37 mouse cellular contexts compared by ENCODE assay signal in the genomic region with DNA sequence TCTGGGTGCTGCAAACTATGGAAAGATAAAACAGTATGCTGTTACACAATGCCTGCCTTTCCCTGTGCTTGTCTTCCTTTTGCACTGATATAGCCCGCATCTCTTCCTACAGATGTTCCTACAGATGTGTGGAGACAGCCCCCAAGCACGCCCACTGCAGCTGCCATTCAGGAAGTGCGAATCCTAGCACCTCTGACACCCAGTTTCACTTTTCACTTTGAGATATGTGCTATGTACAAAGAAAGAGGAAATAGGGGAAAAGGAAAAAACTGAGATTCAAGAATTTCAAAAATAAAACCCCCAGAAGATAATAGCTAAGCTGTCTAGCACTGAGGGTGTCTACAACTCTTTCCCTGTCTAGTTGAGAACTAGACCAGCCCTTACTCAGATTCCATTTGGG. TPM values are rescaled to one million over a fixed set of nuclear protein-coding genes. Genes with fewer than 3 reads are reported as not detected.
DNase-seq lines count a peak whose midpoint lies in the region; ATAC-seq and TF ChIP-seq lines count a peak whose summit lies in the region.
"Had no signal": no experiment of that assay in that cellular context is flagged by ENCODE, and none has a peak within 500 bp of the region (broad histone marks: within the 10 kb centered on the region; RNA-seq: fewer than 3 reads in every experiment).

No protein-coding gene starts in this region.

- no peaks in the 10 kb centered on the region for H3K9me3 ChIP-seq in heart, embryonic 11.5 days (replicated peaks; ENCODE audit: control insufficient read depth, low read length)
- H3K9me3 ChIP-seq in CH12.LX (replicated peaks; ENCODE audit: low read length) = no peaks in the 10 kb centered on the region
- no peaks in the 10 kb centered on the region for H3K9me3 ChIP-seq in midbrain, embryonic 10.5 days (replicated peaks)
- H3K9me3 ChIP-seq: embryonic facial prominence, embryonic 10.5 days; embryonic facial prominence, embryonic 13.5 days; forebrain, embryonic 12.5 days; forebrain, embryonic 15.5 days; heart, embryonic 13.5 days had no signal

- TF ChIP-seq EP300 in CH12.LX (IDR thresholded peaks at IDR 0.05; ENCODE audit: low read length) = peak; percentile 60; the same call in 1 of the 2 replicates

- TF ChIP-seq POLR2A in CH12.LX (IDR thresholded peaks at IDR 0.05; ENCODE audit: low read depth, low read length) = no peak

- ATAC-seq in heart, embryonic 11.5 days (replicated peaks; ENCODE audit: insufficient number of reproducible peaks, low FRiP score, low TSS enrichment) = no peak
- peak; percentile 33; the same call in 1 of the 2 replicates for ATAC-seq in megakaryocyte, adult 5-6 weeks (ENCODE audit: poor library complexity, severe bottlenecking)
- ATAC-seq: CD4-positive, CD25-positive, alpha-beta regulatory T cell, adult 4 months; forebrain, embryonic 15.5 days; hindbrain, postnatal 0 days; inflammation-experienced regulatory T-cells, adult 6 months; intestine, embryonic 16.5 days; Patski had no signal

- 76% methylated on average over 3 of the region's 3 CpGs for WGBS in heart, embryonic 11.5 days (ENCODE audit: insufficient replicate concordance)
- 78% methylated on average over 3 of the region's 3 CpGs for WGBS in midbrain, embryonic 10.5 days

- H3K4me2 ChIP-seq in heart, embryonic 11.5 days = no peak overlapping the region
- H3K4me2 ChIP-seq in CH12.LX (ENCODE audit: insufficient read depth, low read depth, poor library complexity, severe bottlenecking) = peak overlapping the region; percentile 43
- H3K4me2 ChIP-seq: embryonic facial prominence, embryonic 13.5 days; forebrain, embryonic 12.5 days; forebrain, embryonic 15.5 days; heart, embryonic 13.5 days; hindbrain, embryonic 14.5 days had no signal

- no peak overlapping the region for H3K4me3 ChIP-seq in heart, embryonic 11.5 days (ENCODE audit: low read depth, low read length)
- no peak overlapping the region for H3K4me3 ChIP-seq in CH12.LX (replicated peaks in 1 of 3; ENCODE audit: low read depth in 2 of 3, low read length in 2 of 3, poor library complexity in 1 of 3)
- no peak overlapping the region for H3K4me3 ChIP-seq in midbrain, embryonic 10.5 days
- H3K4me3 ChIP-seq: embryonic facial prominence, embryonic 10.5 days; embryonic facial prominence, embryonic 13.5 days; erythroblast, embryonic 14.5 days; forebrain, embryonic 12.5 days; forebrain, embryonic 15.5 days; gastrocnemius, adult 2 months; heart, embryonic 13.5 days had no signal

- H3K79me2 ChIP-seq in CH12.LX (replicated peaks; ENCODE audit: control insufficient read depth, extremely low read depth, insufficient read depth, poor library complexity, severe bottlenecking) = no peaks in the 10 kb centered on the region

- H3K4me1 ChIP-seq in heart, embryonic 11.5 days (ENCODE audit: control insufficient read depth, insufficient read depth, low read length) = no peaks in the 10 kb centered on the region
- peaks cover 8 to 21% of the 10 kb centered on the region in 2 experiments; a peak in 3 of 4 replicates for H3K4me1 ChIP-seq in CH12.LX (ENCODE audit: control insufficient read depth in 1 of 2, insufficient read depth in 2 of 2)
- H3K4me1 ChIP-seq in midbrain, embryonic 10.5 days = no peaks in the 10 kb centered on the region
- H3K4me1 ChIP-seq: embryonic facial prominence, embryonic 10.5 days; embryonic facial prominence, embryonic 13.5 days; forebrain, embryonic 12.5 days; forebrain, embryonic 15.5 days; heart, embryonic 13.5 days had no signal

- H3K36me3 ChIP-seq in heart, embryonic 11.5 days (ENCODE audit: control insufficient read depth, insufficient read depth, low read length) = no peaks in the 10 kb centered on the region
- no peaks in the 10 kb centered on the region for H3K36me3 ChIP-seq in CH12.LX (replicated peaks in 1 of 2; ENCODE audit: control insufficient read depth in 1 of 2, insufficient read depth in 1 of 2, low read length in 1 of 2)
- no peaks in the 10 kb centered on the region for H3K36me3 ChIP-seq in midbrain, embryonic 10.5 days
- H3K36me3 ChIP-seq: embryonic facial prominence, embryonic 10.5 days; embryonic facial prominence, embryonic 13.5 days; forebrain, embryonic 12.5 days; forebrain, embryonic 15.5 days; heart, embryonic 13.5 days had no signal

- dilution Hi-C loops in CH12.LX (cut with MboI; ENCODE audit: extremely low pct_ligation_motif_present, extremely low pct_unique_long_range_greater_than_20kb, low sequenced_read_pairs) = no loop called here

- in situ Hi-C loops in CH12.LX (cut with MboI; ENCODE audit: low pct_ligation_motif_present, low pct_unique_long_range_greater_than_20kb, low sequenced_read_pairs) = no loop called here

- no peak for TF ChIP-seq CTCF in CH12.LX (conservative IDR thresholded peaks at IDR 0.05 in 1 of 2, IDR thresholded peaks at IDR 0.05 in 1 of 2; ENCODE audit: low read depth in 2 of 2, low read length in 2 of 2)

- no peak overlapping the region for H3K27ac ChIP-seq in heart, embryonic 11.5 days (ENCODE audit: low read depth, low read length)
- H3K27ac ChIP-seq in CH12.LX (ENCODE audit: insufficient read depth, low read depth) = no peak overlapping the region
- no peak overlapping the region for H3K27ac ChIP-seq in midbrain, embryonic 10.5 days (replicated peaks)
- H3K27ac ChIP-seq: embryonic facial prominence, embryonic 10.5 days; embryonic facial prominence, embryonic 13.5 days; forebrain, embryonic 12.5 days; forebrain, embryonic 15.5 days; gastrocnemius, adult 2 months; heart, embryonic 13.5 days; hindbrain, embryonic 14.5 days; hindbrain, postnatal 0 days had no signal

- H3K9ac ChIP-seq in heart, embryonic 11.5 days (ENCODE audit: low read depth, low read length) = no peak overlapping the region
- H3K9ac ChIP-seq in CH12.LX (ENCODE audit: insufficient read depth, low read depth) = no peak overlapping the region
- H3K9ac ChIP-seq: embryonic facial prominence, embryonic 13.5 days; forebrain, embryonic 12.5 days; forebrain, embryonic 15.5 days; heart, embryonic 13.5 days; hindbrain, embryonic 14.5 days had no signal

- no peak for TF ChIP-seq RAD21 in CH12.LX (IDR thresholded peaks at IDR 0.05; ENCODE audit: low read depth, low read length)

- peak; percentile 89 for DNase-seq in heart, adult 11 months
- peak; percentile 56 for DNase-seq in CH12.LX (ENCODE audit: extremely low read depth)
- no peak for DNase-seq in kidney, postnatal 10 days
- DNase-seq in midbrain, embryonic 10.5 days (ENCODE audit: low spot score) = no peak
- DNase-seq: adrenal gland, postnatal 10 days; adrenal gland, postnatal 36 days; cerebellum, adult 11 months; cerebellum, adult 2 months; cerebellum, adult 9-11 months; cerebellum, postnatal 36 days; embryo, embryonic 11 days; gastrocnemius, adult 2 months; gastrocnemius, postnatal 14 days; heart, postnatal 14 days; heart, postnatal 4 days had no signal

- no peaks in the 10 kb centered on the region for H3K27me3 ChIP-seq in heart, embryonic 11.5 days (ENCODE audit: control insufficient read depth, insufficient read depth, low read length)
- H3K27me3 ChIP-seq in CH12.LX (replicated peaks) = no peaks in the 10 kb centered on the region
- H3K27me3 ChIP-seq in midbrain, embryonic 10.5 days (ENCODE audit: low read depth, poor library complexity, severe bottlenecking) = no peaks in the 10 kb centered on the region
- H3K27me3 ChIP-seq: embryonic facial prominence, embryonic 13.5 days; forebrain, embryonic 12.5 days; forebrain, embryonic 15.5 days; heart, embryonic 13.5 days had no signal

TF ChIP-seq in CH12.LX, 34 proteins besides CTCF, POLR2A, EP300 and RAD21:
- TF ChIP-seq SIN3A (IDR thresholded peaks at IDR 0.05; ENCODE audit: low read length) = no peak
- TF ChIP-seq BHLHE40 (IDR thresholded peaks at IDR 0.05; ENCODE audit: low read depth, low read length) = peak; percentile 23; the same call in 1 of the 2 replicates
- TF ChIP-seq MYC (IDR thresholded peaks at IDR 0.05; ENCODE audit: low read depth, low read length) = no peak
- peak; percentile 67 for TF ChIP-seq ELF1 (IDR thresholded peaks at IDR 0.05; ENCODE audit: low read depth, low read length)
- TF ChIP-seq JUND (conservative IDR thresholded peaks at IDR 0.05; ENCODE audit: low read depth, low read length) = no peak
- peak; percentile 41; the same call in 1 of the 2 replicates for TF ChIP-seq IRF4 (IDR thresholded peaks at IDR 0.05; ENCODE audit: low read depth, low read length)
- TF ChIP-seq SMC3 (IDR thresholded peaks at IDR 0.05; ENCODE audit: low read depth, low read length) = no peak
- TF ChIP-seq RCOR1 (conservative IDR thresholded peaks at IDR 0.05; ENCODE audit: low read depth, low read length) = no peak
- TF ChIP-seq USF1 (IDR thresholded peaks at IDR 0.05; ENCODE audit: low read depth, low read length) = no peak

RNA-seq across cellular contexts. Expression of gene 1700080E11Rik, which starts 41.8 kb away (rescaled TPM):
- polyA plus RNA-seq in heart, embryonic 11.5 days (2014; fragmentation: Nextera tagmentation; extraction: Ambion mirVana) = not detected in 2 replicates
- total RNA-seq in CH12.LX (2012; rRNA removed) (not detected in 2 replicates), CH12.LX (2014; rRNA removed) (not detected in 2 replicates)
- not detected in 2 replicates for polyA plus RNA-seq in CH12.LX (2012; ENCODE audit: insufficient read length, low read depth)
- not detected in 2 replicates for total RNA-seq in megakaryocyte, adult 5-6 weeks (2015)
- not detected in 2 replicates for total RNA-seq in megakaryocyte, adult 5-6 weeks (2017)
- polyA plus RNA-seq in midbrain, embryonic 10.5 days (2016; fragmentation: Nextera tagmentation; extraction: Ambion mirVana) = not detected in 2 replicates
- total RNA-seq: adrenal gland, adult 18-20 months; adrenal gland, postnatal 10 days; adrenal gland, postnatal 36 days; ES-E14; gastrocnemius, adult 2 months; gastrocnemius, postnatal 14 days; gastrocnemius, postnatal 4 days; heart, adult 18-20 months; heart, postnatal 14 days; heart, postnatal 4 days; hindbrain, postnatal 0 days had no signal
- polyA plus RNA-seq: C2C12; CD4-positive, CD25-positive, alpha-beta regulatory T cell, adult 4 months; cerebellum, adult 2 months; cortical plate, adult 2 months; embryonic facial prominence, embryonic 10.5 days; embryonic facial prominence, embryonic 13.5 days; erythroblast, embryonic 14.5 days; forebrain, embryonic 12.5 days; forebrain, embryonic 15.5 days; heart, embryonic 13.5 days; heart, embryonic 16.5 days; hindbrain, embryonic 11.5 days; hindbrain, embryonic 14.5 days; hindbrain, postnatal 0 days; inflammation-experienced regulatory T-cells, adult 6 months; intestine, embryonic 16.5 days; Patski had no signal

RNA-seq across cellular contexts. Expression of gene Nudt16, which starts 55.1 kb away (rescaled TPM):
- 9.6 and 9.7 TPM in 2 replicates for polyA plus RNA-seq in heart, embryonic 11.5 days (2014; fragmentation: Nextera tagmentation; extraction: Ambion mirVana)
- 13.2 and 18.9 TPM in 2 replicates for total RNA-seq in CH12.LX (2012; rRNA removed)
- total RNA-seq in CH12.LX (2014; rRNA removed) = 18.5 and 22.2 TPM in 2 replicates
- 15.4 and 20.6 TPM in 2 replicates for polyA plus RNA-seq in CH12.LX (2012; ENCODE audit: insufficient read length, low read depth)
- 14.6 and 15.2 TPM in 2 replicates for total RNA-seq in megakaryocyte, adult 5-6 weeks (2015)
- total RNA-seq in megakaryocyte, adult 5-6 weeks (2017) = 9.4 and 13.6 TPM in 2 replicates
- 14.8 and 18.2 TPM in 2 replicates for polyA plus RNA-seq in midbrain, embryonic 10.5 days (2016; fragmentation: Nextera tagmentation; extraction: Ambion mirVana)

Comparison
In these comparisons a context has a peak if more than half of its experiments do, and no peak if none do; other contexts are left out.
1. DNase-seq: peak in heart, adult 11 months (single experiment) and CH12.LX (single experiment); none in kidney, postnatal 10 days (single experiment) and midbrain, embryonic 10.5 days (single experiment).